Mouse (Mus musculus) heart, embryonic 13.5 days (tissue): ENCODE data around the gene Med11. TPM values are rescaled to one million over a fixed set of nuclear protein-coding genes. Genes with fewer than 3 reads are reported as not detected.
A peak's percentile ranks its signal among the peaks of the same experiment; 100 is the strongest.
"Not testable (repeated sequence)": the region's sequence is repeated elsewhere in the genome, so short reads cannot be mapped to it uniquely, and the experiment has no call there.

Source experiments
- ATAC-seq: fragments of 200-750 bp; cut with Nextera tagmentation; 2 replicates; pipeline ENCODE4 v1.8.0; 2017; ENCODE audit warnings: moderate TSS enrichment; ENCODE audit not compliant: insufficient number of reproducible peaks, low FRiP score, low TSS enrichment; ENCODE audit errors: extremely low read depth
- H3K27ac ChIP-seq: fragments of 300-500 bp; sonication (generic); replicated peaks from 2 replicates; pipeline ENCODE4 v1.5.1; 2015; ENCODE audit warnings: moderate library complexity, mild to moderate bottlenecking, inconsistent platforms
- H3K27me3 ChIP-seq: fragments of 300-500 bp; sonication (generic); replicated peaks from 2 replicates; pipeline ENCODE4 v1.6.1; 2015; ENCODE audit warnings: mild to moderate bottlenecking, inconsistent platforms
- H3K36me3 ChIP-seq: fragments of 300-500 bp; sonication (generic); 2 replicates; pipeline ENCODE4 v1.6.1; 2015; ENCODE audit warnings: mild to moderate bottlenecking, inconsistent platforms
- H3K4me1 ChIP-seq: fragments of 300-500 bp; sonication (generic); 2 replicates; pipeline ENCODE4 v1.6.1; 2015; ENCODE audit warnings: inconsistent platforms
- H3K4me2 ChIP-seq: fragments of 300-500 bp; sonication (generic); 2 replicates; pipeline ENCODE4 v1.6.1; 2015; ENCODE audit warnings: inconsistent platforms, mild to moderate bottlenecking, moderate library complexity
- H3K4me3 ChIP-seq: fragments of 300-500 bp; sonication (generic); 2 replicates; pipeline ENCODE4 v1.5.1; 2015; ENCODE audit warnings: moderate library complexity, mild to moderate bottlenecking, inconsistent platforms
- H3K9ac ChIP-seq: fragments of 300-500 bp; sonication (generic); 2 replicates; pipeline ENCODE4 v1.6.1; 2015; ENCODE audit warnings: inconsistent platforms, mild to moderate bottlenecking, moderate library complexity
- H3K9me3 ChIP-seq: fragments of 300-500 bp; sonication (generic); 2 replicates; pipeline ENCODE4 v1.6.1; 2016; ENCODE audit warnings: inconsistent platforms
- WGBS: fragments of 180-500 bp; shearing (Covaris S2); methylation state at CpG from one replicate; pipeline ENCODE4 v1.1.7; 2015; ENCODE audit warnings: mixed read lengths; 5-methylcytosine and 5-hydroxymethylcytosine counted together
- polyA plus RNA-seq: library from polyadenylated mRNA; unstranded; fragments of >200 nt; fragmentation: Nextera tagmentation; extraction: Ambion mirVana; gene quantifications from 2 replicates; pipeline ENCODE4 v1.2.1, GENCODE M21; 2015

Med11 gene
- polyA plus RNA-seq: 25.5 and 26.2 TPM in 2 replicates

GRCm38 (mm10) chr11:70451797-70452498 lies at the start of gene Med11:
TSS of gene Med11 (plus strand) at chr11:70451919.
- under 1% methylated on average over 46 of the region's 46 CpGs for WGBS
- peak within 1 kb of the TSS; percentile 95 for H3K27ac ChIP-seq

GRCm38 (mm10) chr11:70403598-70403997 lies 48.1 kb upstream of the Med11 start:
- no peaks in the 10 kb centered on the region for H3K9me3 ChIP-seq
- H3K4me1 ChIP-seq: peaks cover 39% of the 10 kb centered on the region
- 49% methylated on average over 2 of the region's 2 CpGs for WGBS
- no peaks in the 10 kb centered on the region for H3K27me3 ChIP-seq
- H3K36me3 ChIP-seq: peaks cover 58% of the 10 kb centered on the region
- ATAC-seq: peak; percentile 49
- no peak overlapping the region for H3K4me3 ChIP-seq
- peak overlapping the region; percentile 38 for H3K4me2 ChIP-seq
- H3K9ac ChIP-seq: 0 out of 2 replicates have a peak overlapping the region, but pooled peaks have one; percentile 28
- H3K27ac ChIP-seq: peak overlapping the region; percentile 76

More at GRCm38 (mm10) chr11:70451797-70452498, at the start of gene Med11:
- H3K9ac ChIP-seq: peak within 1 kb of the TSS; percentile 88
- peaks cover 24% of the 10 kb centered on the region for H3K36me3 ChIP-seq
- H3K9me3 ChIP-seq: no peaks in the 10 kb centered on the region
- H3K27me3 ChIP-seq: no peaks in the 10 kb centered on the region
- H3K4me1 ChIP-seq: peaks cover 13% of the 10 kb centered on the region
- H3K4me2 ChIP-seq: peak within 1 kb of the TSS; percentile 72
- peak within 1 kb of the TSS; percentile 68 for H3K4me3 ChIP-seq
- peak; percentile 97 for ATAC-seq

DNA sequence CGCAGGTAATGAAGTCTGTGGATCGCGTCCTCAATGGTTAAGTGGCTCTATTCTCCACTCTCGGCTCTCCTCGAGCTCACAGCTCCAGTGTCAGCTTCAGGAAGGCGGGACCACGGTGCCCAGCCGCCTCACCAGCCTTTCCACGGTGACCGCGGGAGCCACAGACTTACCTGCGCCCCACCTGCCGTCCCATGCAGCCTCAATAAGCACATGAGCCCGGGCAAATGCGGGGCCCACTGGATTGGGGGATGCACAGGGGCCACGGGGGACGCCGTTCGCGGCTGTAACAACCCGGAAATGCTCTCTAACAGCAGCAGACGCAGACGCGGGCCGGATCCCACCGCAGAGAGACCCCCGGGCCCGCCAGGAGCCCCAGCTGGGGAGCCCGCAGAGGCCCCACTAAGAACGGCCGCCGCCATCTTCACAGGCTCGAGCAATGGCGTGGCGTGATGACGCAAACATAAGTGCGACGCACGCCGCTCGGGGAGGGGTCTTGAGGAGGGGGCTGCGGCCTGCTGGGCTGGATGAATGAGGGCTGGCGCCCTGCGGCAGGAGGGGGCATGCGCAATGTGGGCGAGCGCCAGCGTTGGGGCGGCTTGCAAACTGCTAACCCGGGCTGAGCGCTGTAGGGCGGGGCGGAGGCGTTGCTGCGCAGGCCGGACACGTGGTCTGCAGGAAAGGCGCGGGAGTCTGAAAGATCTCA lies 42.0 kb upstream of the Med11 start, which contains the start of gene Pelp1:
Gene Pelp1 (minus strand): TSS at position 438 of the 703 bp plus-strand sequence.
- Histone ChIP-seq H3K36me3 (peaks cover 13% of the 10 kb centered on the region), H3K4me1 (peaks cover 30% of the 10 kb centered on the region), H3K4me2 (peak within 1 kb of the TSS; percentile 94), H3K4me3 (peak within 1 kb of the TSS; percentile 97), H3K9ac (peak within 1 kb of the TSS; percentile 99), H3K9me3 (no peaks in the 10 kb centered on the region), H3K27ac (peak within 1 kb of the TSS; percentile 74), H3K27me3 (peaks cover 6% of the 10 kb centered on the region)
- peak; percentile 89 for ATAC-seq
- WGBS: under 1% methylated on average over 59 of the region's 59 CpGs

DNA sequence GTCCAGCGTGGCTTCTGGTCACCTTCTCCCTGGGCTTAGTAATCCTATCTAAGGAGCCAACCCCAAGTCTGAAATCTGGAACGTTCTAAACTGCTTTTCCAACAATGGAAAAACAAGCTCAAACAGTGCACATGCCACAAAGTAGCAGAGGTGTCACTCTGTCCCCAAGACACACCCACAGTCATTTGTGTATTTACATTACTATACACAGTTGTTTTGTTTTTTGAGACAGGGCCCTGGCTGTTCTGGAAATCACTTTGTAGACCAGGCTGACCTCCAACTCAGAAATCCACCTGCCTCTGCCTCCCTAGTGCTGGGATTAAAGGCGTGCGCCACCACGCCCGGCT lies 41.4 kb upstream of the Med11 start:
- Histone ChIP-seq H3K27ac (peak overlapping the region; percentile 74), H3K4me2 (peak overlapping the region; percentile 94), H3K4me3 (peak overlapping the region; percentile 97), H3K9me3 (no peaks in the 10 kb centered on the region), H3K36me3 (peaks cover 8% of the 10 kb centered on the region), H3K4me1 (peaks cover 25% of the 10 kb centered on the region), H3K27me3 (peaks cover 6% of the 10 kb centered on the region), H3K9ac (peak overlapping the region; percentile 99)
- no peak for ATAC-seq
- WGBS: 55% methylated on average over 6 of the region's 6 CpGs

DNA sequence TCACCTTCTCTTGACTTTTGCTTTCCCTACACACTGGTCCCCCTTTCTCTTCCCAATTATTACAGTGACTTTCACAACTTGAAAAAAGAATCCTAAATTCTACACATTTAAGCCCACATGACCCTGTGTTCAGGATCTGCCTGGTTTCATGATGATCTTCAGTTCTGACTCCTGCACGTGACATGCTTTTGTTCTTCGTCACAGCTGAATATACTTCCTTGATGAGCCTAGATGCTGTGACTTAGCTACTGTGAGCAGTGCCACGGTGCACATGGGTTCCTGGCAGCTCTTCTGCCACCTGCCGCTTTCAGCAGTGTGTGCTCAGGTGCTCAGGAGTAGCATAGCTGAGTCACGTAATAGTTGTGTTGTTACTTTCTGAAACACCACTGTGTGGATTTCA lies 39.1 kb upstream of the Med11 start:
- Histone ChIP-seq H3K4me3 (no peak overlapping the region), H3K9ac (no peak overlapping the region), H3K27me3 (peaks cover 6% of the 10 kb centered on the region), H3K9me3 (no peaks in the 10 kb centered on the region), H3K4me1 (peaks cover 21% of the 10 kb centered on the region), H3K36me3 (no peaks in the 10 kb centered on the region), H3K27ac (no peak overlapping the region), H3K4me2 (no peak overlapping the region)
- 65% methylated on average over 5 of the region's 5 CpGs for WGBS
- no peak for ATAC-seq

GRCm38 (mm10) chr11:70413961-70414360 lies 37.8 kb upstream of the Med11 start:
- no peak overlapping the region for H3K27ac ChIP-seq
- ATAC-seq: no peak
- WGBS: 5% methylated on average over 3 of the region's 3 CpGs
- H3K9me3 ChIP-seq: no peaks in the 10 kb centered on the region
- H3K36me3 ChIP-seq: no peaks in the 10 kb centered on the region
- H3K27me3 ChIP-seq: peaks cover 6% of the 10 kb centered on the region
- H3K4me2 ChIP-seq: no peak overlapping the region
- no peak overlapping the region for H3K4me3 ChIP-seq
- peaks cover 10% of the 10 kb centered on the region for H3K4me1 ChIP-seq
- H3K9ac ChIP-seq: no peak overlapping the region

GRCm38 (mm10) chr11:70418199-70418598 lies 33.5 kb upstream of the Med11 start:
- H3K27me3 ChIP-seq: no peaks in the 10 kb centered on the region
- H3K9me3 ChIP-seq: no peaks in the 10 kb centered on the region
- no peaks in the 10 kb centered on the region for H3K4me1 ChIP-seq
- no peak overlapping the region for H3K4me2 ChIP-seq
- no peaks in the 10 kb centered on the region for H3K36me3 ChIP-seq
- WGBS: 64% methylated on average over 4 of the region's 4 CpGs
- H3K9ac ChIP-seq: no peak overlapping the region
- no peak for ATAC-seq
- H3K4me3 ChIP-seq: no peak overlapping the region
- H3K27ac ChIP-seq: no peak overlapping the region

GRCm38 (mm10) chr11:70419486-70419885 lies 32.2 kb upstream of the Med11 start:
- Histone ChIP-seq H3K9ac (no peak overlapping the region), H3K4me3 (no peak overlapping the region), H3K9me3 (no peaks in the 10 kb centered on the region), H3K36me3 (no peaks in the 10 kb centered on the region), H3K27me3 (no peaks in the 10 kb centered on the region), H3K27ac (no peak overlapping the region), H3K4me2 (no peak overlapping the region), H3K4me1 (no peaks in the 10 kb centered on the region)
- WGBS: 49% methylated on average over 5 of the region's 5 CpGs
- ATAC-seq: no peak

DNA sequence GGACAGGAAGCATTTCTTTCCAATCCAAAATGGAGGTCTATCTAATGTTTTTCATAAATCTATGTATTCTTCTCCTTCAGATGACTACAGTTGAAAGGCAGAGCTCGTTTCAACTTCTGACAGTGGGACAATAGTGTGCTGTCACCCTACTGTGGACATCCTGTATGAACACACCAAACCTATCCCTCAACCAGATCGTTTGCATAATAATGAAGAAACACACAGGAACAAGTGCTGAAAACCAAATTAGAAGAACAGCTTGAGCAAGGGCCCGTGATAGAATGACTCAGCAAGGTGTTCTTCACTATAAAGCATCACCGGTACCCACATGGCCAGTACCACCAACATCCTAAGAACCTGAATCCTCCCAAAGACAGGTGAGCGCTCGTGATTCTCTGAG lies 25.1 kb upstream of the Med11 start:
- ATAC-seq, H3K36me3 ChIP-seq, H3K4me2 ChIP-seq, H3K4me3 ChIP-seq, H3K27me3 ChIP-seq, H3K4me1 ChIP-seq, H3K9me3 ChIP-seq, H3K9ac ChIP-seq, H3K27ac ChIP-seq: not testable (repeated sequence)
- WGBS: 66% methylated on average over 6 of the region's 6 CpGs

GRCm38 (mm10) chr11:70431574-70431973 lies 20.1 kb upstream of the Med11 start:
- WGBS: 32% methylated on average over 5 of the region's 5 CpGs
- no peak for ATAC-seq
- H3K27me3 ChIP-seq: no peaks in the 10 kb centered on the region
- peak overlapping the region; percentile 91 for H3K9ac ChIP-seq
- H3K27ac ChIP-seq: peak overlapping the region; percentile 74; the same call in 1 of the 2 replicates
- H3K4me3 ChIP-seq: peak overlapping the region; percentile 75
- no peaks in the 10 kb centered on the region for H3K9me3 ChIP-seq
- peak overlapping the region; percentile 91 for H3K4me2 ChIP-seq
- H3K4me1 ChIP-seq: peaks cover 18% of the 10 kb centered on the region
- H3K36me3 ChIP-seq: peaks cover 10% of the 10 kb centered on the region

- Histone ChIP-seq H3K27ac (peak within 1 kb of the TSS; percentile 74), H3K4me2 (peak within 1 kb of the TSS; percentile 91), H3K27me3 (no peaks in the 10 kb centered on the region), H3K4me1 (peaks cover 18% of the 10 kb centered on the region), H3K4me3 (peak within 1 kb of the TSS; percentile 75), H3K9me3 (no peaks in the 10 kb centered on the region), H3K9ac (peak within 1 kb of the TSS; percentile 91), H3K36me3 (peaks cover 17% of the 10 kb centered on the region)
- under 1% methylated on average over 64 of the region's 75 CpGs for WGBS
- peak; percentile 88 for ATAC-seq
Observed at GRCm38 (mm10) chr11:70432048-70432894, 19.4 kb upstream of the Med11 start, which contains the start of gene Arrb2. TSS of gene Arrb2 (plus strand) at chr11:70432635.
